Mouse (Mus musculus): Measurements from ENCODE around the gene A230072I06Rik.

Gene A230072I06Rik

DNA sequence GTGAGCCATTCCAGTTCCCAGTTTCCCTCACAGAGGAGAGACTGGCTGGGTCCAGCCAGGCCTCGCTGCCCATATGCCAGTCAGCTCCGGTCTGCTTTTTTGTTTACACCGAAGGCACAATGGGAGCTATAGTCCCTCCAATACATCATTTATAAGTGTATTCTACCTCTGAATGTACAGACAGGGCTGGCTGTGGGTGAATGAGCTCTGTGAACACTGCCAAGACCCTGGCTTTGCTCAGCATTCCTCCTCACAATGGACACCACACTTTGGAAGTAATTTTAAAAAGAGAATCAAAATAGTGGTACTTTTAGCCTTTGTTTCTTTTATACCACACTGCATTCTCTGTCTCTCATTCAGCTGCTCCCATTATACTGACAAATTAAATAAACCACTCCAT is 44.6 kb downstream of the A230072I06Rik start:
- no peak for DNase-seq (ENCODE audit: low spot score in 2 of 2)

DNA sequence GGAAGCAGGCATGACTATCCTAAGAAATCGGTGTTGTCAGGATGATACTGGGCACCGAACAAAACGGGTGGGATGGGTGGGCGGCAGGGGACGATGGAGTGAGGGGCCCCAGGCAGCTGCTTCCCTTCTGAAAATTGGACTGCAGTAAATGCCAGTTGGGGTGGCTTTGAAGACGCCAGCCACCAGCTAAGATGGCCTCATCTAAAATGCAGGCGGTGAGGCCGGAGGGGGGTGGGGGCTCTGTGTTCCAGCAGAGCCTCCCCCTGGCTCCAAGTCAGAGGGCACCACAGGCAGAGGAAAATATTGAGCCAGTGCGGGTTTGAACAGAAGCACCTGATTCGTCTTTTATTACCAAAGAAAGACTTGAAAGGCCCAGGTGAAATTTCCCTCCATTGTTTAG is 45.9 kb downstream of the A230072I06Rik start:
- DNase-seq (ENCODE audit: low spot score in 2 of 2) = no peak

DNA sequence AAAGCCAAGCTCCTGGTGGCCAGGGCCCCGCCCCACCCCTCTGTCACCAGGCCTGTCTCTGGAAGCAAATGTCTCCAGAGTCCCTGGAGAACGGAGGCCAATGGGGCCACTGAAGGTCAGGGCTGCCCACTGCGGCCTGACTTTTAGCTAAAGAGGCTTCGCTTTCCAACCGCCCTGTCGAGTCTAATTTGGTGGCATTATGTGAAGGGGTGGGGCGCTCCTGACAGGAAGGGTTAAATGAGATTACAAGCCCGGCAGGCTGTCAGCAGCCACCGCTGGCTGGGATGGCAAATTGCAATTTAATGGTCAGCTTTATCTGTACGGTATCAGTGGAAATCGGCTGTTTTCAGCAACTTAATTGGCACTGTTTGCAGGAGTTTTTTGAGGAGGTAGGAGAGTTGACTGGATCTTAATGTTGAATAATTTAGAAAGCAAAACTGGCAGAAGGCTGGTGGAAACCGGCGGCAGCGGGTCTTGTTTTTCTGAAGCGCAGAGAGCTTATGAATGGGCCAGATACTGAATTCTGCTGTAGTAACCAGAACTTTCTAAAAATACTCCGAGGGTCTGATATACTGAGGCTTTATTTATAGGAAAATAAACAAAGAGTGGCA is 46.5 kb downstream of the A230072I06Rik start:
- DNase-seq (ENCODE audit: low spot score in 2 of 2) = no peak

DNA sequence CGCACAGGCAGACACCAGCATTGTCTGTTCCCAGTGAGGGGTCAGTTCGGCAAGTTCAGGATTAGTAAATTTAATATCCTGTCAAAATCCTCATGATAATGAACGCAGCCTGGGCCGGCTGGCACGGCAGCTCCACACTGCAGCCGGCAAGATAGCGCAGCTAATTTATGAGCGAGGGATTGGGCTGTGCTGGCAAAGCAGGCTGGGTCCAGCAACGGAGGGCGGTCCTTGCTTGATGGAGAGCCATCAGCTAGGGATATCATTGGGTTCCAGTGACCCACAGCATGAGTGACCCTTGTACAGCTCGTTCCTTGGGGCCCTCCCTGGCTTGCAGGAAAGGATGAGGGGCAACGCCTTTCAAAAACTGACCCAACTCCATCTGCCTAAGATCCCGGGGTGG is 48.6 kb downstream of the A230072I06Rik start:
- DNase-seq (ENCODE audit: low spot score in 2 of 2) = no peak

DNA sequence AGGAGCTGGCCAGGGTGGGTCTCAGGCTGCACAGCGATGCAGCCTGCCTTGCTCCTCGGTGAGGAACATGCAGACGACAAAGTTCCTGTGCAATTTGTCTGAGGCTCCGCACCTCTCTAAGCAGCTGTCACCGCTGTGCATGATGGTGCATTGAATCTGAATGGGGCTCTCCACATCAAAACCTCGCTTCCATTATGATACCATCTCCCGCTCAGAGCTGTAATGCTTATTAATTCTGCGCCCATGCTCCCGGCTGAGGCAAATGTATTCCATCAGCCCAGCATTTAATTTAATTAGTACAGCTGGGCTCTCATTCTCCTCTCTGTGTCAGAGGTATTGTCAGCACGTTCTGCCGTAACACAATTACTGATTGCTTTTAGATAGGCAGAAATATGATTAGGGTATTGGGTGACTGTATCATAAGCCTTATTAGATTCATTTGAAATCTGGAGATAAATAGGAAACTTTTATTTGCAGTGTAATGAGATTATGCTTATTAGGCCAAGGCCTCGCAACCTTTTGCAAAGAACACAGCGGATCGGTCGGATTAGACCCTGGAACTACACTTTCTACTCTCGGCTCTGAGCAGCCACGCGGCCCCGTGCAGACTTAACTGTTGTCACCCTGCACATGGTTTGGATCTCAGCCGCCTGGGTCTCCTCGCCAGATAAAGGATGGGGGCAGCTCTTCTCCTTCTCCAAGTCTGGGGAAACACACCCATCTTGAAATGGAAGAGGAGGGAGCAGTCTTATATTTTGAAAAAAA is 49.3 kb downstream of the A230072I06Rik start:
- DNase-seq (ENCODE audit: low spot score in 2 of 2) = no peak

DNA sequence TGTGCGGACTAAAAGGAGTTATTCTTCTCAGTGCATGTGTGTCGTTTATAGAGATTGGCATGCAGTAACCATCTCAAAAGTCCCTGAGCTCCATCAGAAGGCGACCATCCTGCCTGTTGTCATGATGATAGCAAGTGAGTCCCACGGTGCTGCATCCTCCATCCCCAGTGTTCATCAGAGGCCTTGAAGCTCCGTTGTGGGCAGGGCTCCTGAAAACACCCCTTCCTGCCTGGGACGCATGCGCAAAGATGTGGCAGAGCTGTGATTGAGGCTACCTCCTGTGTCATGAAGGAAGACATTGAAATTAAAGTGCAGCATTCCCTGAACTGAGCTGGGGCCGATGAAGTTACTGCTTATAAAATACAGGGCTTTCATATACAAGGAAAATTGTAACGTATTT is 49.9 kb downstream of the A230072I06Rik start:
- DNase-seq (ENCODE audit: low spot score in 2 of 2) = no peak

DNA sequence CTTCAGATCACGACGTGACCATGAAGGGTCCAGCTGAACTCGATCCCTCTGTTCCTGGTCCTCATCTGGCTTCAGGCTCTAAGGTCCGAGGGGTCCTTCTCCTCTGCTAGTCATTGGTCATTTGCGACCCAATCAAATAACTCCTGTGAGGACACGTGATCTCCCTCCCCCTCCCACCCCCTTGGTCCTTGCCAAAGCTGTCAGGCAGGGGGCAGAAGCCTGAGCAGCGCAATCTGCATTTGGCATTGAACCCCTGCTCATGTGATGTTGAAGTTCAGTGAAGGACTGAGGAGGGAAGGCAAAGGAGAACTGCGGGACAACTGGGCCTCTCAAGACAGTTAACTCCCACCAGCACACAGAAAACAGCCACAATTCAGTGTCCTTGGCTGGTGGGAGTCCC is 51.4 kb downstream of the A230072I06Rik start:
- no peak for DNase-seq (ENCODE audit: low spot score in 2 of 2)
